Mouse (Mus musculus) hindbrain, embryonic 16.5 days (tissue): ENCODE measurements at regions not wholly inside any gene's neighbourhood (a gene's known extent, or its start where the extent isn't known, plus 50 kb on each side); places are given as distances from the start of the nearest gene placed in this dataset.

Experiments used
- ATAC-seq: fragments of 200-750 bp; cut with Nextera tagmentation; 2 replicates; pipeline ENCODE4 v1.8.0; 2017; ENCODE audit warnings: moderate TSS enrichment, moderate library complexity
- H3K27ac ChIP-seq: fragments of 300-500 bp; sonication (generic); 2 replicates; pipeline ENCODE4 v1.5.1; 2014; ENCODE audit warnings: low read depth, mild to moderate bottlenecking, control low read depth, low read length, moderate library complexity
- H3K27me3 ChIP-seq: fragments of 300-500 bp; sonication (generic); replicated peaks from 2 replicates; pipeline ENCODE4 v1.6.1; 2014; ENCODE audit warnings: low read length; ENCODE audit not compliant: control insufficient read depth, insufficient read depth
- H3K36me3 ChIP-seq: fragments of 300-500 bp; sonication (generic); 2 replicates; pipeline ENCODE4 v1.6.1; 2014; ENCODE audit warnings: mild to moderate bottlenecking, low read length, moderate library complexity, mixed read lengths; ENCODE audit not compliant: control insufficient read depth, insufficient read depth
- H3K4me1 ChIP-seq: fragments of 300-500 bp; sonication (generic); 2 replicates; pipeline ENCODE4 v1.6.1; 2014; ENCODE audit warnings: low read depth, low read length; ENCODE audit not compliant: control insufficient read depth, insufficient read depth
- H3K4me2 ChIP-seq: fragments of 300-500 bp; sonication (generic); 2 replicates; pipeline ENCODE4 v1.6.1; 2014; ENCODE audit warnings: mild to moderate bottlenecking, low read length, control low read depth, moderate library complexity
- H3K4me3 ChIP-seq: fragments of 300-500 bp; sonication (generic); 2 replicates; pipeline ENCODE4 v1.5.1; 2014; ENCODE audit warnings: mild to moderate bottlenecking, low read length, control low read depth, moderate library complexity
- H3K9ac ChIP-seq: fragments of 300-500 bp; sonication (generic); 2 replicates; pipeline ENCODE4 v1.6.1; 2014; ENCODE audit warnings: low read depth, mild to moderate bottlenecking, control low read depth, low read length, moderate library complexity
- H3K9me3 ChIP-seq: fragments of 300-500 bp; sonication (generic); 2 replicates; pipeline ENCODE4 v1.6.1; 2014; ENCODE audit warnings: mild to moderate bottlenecking, low read length, moderate library complexity; ENCODE audit not compliant: control insufficient read depth
- WGBS: fragments of 180-500 bp; shearing (Covaris S2); extraction: QIAGEN DNeasy Blood & Tissue Kit; methylation state at CpG from one replicate; pipeline ENCODE4 v1.1.7; 2014; 5-methylcytosine and 5-hydroxymethylcytosine counted together

DNA sequence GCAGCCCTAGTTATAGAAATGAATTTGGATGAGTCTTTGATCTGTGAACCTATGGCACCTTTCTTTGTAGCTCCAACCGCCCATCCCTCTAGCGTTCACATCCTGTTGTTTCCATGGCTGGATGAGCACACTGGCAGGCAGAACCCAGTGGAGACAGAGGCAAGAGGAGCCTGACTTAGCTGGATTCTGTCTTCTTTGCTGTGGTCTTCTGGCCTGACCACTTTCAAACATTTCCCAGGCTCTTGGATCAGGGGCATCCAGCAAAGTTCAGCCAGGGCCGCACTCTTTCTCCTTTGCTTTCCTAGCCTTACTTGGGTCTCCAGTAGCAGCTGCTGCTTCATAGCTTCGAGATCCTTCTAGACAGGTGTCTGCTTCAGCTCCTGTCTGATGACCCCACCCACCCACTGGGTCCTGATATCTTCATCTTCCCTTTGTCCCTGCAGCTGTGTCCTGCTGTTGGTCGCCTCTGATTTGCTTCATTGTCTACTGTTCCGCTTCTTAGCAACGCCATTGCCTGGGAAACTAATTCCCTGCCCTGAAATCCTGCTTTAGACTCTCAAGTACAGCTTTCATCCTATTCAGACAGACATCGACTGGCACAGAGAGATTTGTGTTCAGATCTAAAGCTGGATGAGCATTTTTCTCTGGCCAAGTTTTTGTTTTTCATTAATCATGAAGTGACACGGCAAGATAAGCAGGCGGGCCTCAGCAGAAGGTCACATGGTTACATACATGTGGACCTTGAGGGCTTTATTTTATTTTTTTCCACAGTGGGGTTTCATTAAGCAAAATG, 153.6 kb upstream of the Tnp1 start:
- no peak overlapping the region for H3K9ac ChIP-seq
- peaks cover 4% of the 10 kb centered on the region for H3K9me3 ChIP-seq
- peak overlapping the region; percentile 32; the same call in 1 of the 2 replicates for H3K27ac ChIP-seq
- WGBS, result 24% methylated on average over 10 of the region's 10 CpGs
- no peaks in the 10 kb centered on the region for H3K27me3 ChIP-seq
- no peak overlapping the region for H3K4me3 ChIP-seq
- no peaks in the 10 kb centered on the region for H3K36me3 ChIP-seq
- no peak overlapping the region for H3K4me2 ChIP-seq
- ATAC-seq, result peak; percentile 74
- H3K4me1 ChIP-seq, result peaks cover 5% of the 10 kb centered on the region

DNA sequence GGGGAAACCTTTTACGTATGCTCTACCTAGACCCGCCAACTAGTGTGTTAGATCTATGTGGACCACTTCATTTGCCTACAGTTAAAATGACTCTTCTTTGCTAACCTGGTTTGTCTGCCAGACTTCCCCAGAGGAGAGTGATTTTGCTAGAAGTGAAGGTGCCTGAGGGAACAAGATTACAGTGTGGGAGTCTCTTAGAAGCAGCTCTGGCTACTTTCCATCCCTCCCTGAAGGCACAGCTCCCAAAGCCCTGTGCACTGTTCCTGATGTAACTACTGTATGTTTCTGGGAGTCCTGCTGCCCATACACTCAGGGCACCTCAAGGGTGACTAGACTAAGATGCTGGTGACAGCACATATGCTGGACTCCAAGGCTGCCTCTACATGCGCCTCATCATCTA, 144.5 kb upstream of the Tnp1 start:
- H3K9me3 ChIP-seq, result no peaks in the 10 kb centered on the region
- H3K4me2 ChIP-seq, result no peak overlapping the region
- H3K27me3 ChIP-seq, result no peaks in the 10 kb centered on the region
- no peaks in the 10 kb centered on the region for H3K36me3 ChIP-seq
- H3K9ac ChIP-seq, result no peak overlapping the region
- no peaks in the 10 kb centered on the region for H3K4me1 ChIP-seq
- ATAC-seq, result no peak
- H3K4me3 ChIP-seq, result no peak overlapping the region
- WGBS, result 94% methylated on average over 3 of the region's 3 CpGs
- no peak overlapping the region for H3K27ac ChIP-seq

DNA sequence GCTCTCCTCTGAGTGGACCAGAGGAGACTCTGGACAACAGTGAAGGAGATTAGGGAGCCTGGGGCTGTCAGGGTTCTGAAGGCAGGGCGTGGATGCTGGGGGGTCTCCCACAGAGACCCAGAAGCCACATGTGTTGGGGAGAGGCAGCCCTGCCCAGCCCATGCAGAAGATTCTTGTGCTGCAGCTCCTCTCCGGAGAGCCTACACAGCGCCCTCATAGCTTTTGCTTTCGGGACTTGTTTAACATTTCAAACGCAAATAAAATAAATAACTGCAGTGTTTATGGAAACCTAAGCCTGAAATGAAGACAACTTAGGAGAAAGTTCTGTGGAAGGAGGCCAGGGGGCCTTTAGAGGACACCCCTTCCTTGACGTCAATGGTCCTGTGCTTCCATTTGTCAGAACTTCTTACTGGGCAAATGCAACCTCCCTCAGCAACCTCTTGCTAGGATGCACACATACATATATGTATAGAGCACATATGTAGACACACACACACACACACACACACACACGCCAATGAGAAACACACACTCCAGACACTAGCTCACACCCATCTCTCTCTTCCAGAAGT, 143.8 kb upstream of the Tnp1 start:
- no peaks in the 10 kb centered on the region for H3K27me3 ChIP-seq
- no peaks in the 10 kb centered on the region for H3K9me3 ChIP-seq
- H3K4me3 ChIP-seq, result no peak overlapping the region
- H3K4me2 ChIP-seq, result no peak overlapping the region
- H3K4me1 ChIP-seq, result no peaks in the 10 kb centered on the region
- H3K9ac ChIP-seq, result no peak overlapping the region
- no peak overlapping the region for H3K27ac ChIP-seq
- WGBS, result 77% methylated on average over 7 of the region's 7 CpGs
- no peaks in the 10 kb centered on the region for H3K36me3 ChIP-seq
- no peak for ATAC-seq

DNA sequence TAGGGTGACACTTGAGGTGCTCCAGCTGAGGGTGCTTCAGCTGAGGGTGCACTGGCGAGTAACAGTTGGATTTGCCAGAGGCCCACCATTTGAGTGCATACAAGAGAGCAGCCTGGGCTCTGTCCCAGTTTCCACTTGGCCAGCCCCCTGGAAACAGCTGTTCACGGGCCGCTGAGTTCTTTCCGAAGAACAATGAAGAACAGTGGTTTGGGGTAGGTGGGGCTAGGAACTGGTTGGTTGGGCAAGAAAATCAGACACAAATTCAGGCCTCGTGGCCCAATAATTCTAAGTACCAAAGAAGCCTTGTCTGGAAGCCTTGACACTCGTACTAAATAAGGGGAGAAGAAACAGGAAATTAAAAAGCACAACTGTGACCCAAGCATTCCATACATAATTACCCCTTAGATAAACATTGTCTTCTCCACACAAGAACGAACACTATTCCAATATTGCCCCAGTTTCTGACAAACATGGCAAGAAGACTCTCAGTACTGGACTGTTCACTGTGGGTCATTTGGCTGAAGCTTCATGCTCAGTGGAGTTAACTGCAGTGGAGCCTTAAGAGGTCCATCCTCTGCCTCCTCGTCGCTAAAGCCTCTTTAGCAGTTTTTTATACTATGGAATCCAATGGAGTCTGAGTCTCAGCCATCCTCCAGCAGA, 137.9 kb upstream of the Tnp1 start:
- H3K27ac ChIP-seq, result no peak overlapping the region
- no peak overlapping the region for H3K4me3 ChIP-seq
- no peaks in the 10 kb centered on the region for H3K4me1 ChIP-seq
- no peak overlapping the region for H3K4me2 ChIP-seq
- no peaks in the 10 kb centered on the region for H3K36me3 ChIP-seq
- ATAC-seq, result no peak
- no peak overlapping the region for H3K9ac ChIP-seq
- H3K9me3 ChIP-seq, result no peaks in the 10 kb centered on the region
- 47% methylated on average over 9 of the region's 9 CpGs for WGBS
- H3K27me3 ChIP-seq, result no peaks in the 10 kb centered on the region

DNA sequence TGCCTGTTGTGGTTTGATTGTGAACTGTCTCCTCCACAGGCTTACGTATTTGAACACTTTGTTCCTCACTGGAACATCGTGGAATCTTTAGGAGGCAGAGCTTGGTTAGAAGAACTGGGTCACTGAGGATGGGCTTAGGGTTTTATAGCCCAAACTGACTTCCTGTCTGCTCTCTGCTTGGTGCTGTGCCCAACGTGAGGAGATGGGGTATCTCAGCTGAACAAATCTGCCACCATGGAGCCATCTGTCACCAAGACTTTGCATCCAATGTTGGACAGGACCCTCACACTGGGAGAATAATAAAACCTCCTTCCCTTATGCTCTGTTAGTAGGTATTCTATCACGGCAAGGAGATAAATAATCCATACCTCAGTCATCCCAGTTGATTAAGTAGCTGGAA, 134.2 kb upstream of the Tnp1 start:
- 89% methylated on average over 4 of the region's 4 CpGs for WGBS
- Histone ChIP-seq H3K9ac (no peak overlapping the region), H3K27me3 (no peaks in the 10 kb centered on the region)

DNA sequence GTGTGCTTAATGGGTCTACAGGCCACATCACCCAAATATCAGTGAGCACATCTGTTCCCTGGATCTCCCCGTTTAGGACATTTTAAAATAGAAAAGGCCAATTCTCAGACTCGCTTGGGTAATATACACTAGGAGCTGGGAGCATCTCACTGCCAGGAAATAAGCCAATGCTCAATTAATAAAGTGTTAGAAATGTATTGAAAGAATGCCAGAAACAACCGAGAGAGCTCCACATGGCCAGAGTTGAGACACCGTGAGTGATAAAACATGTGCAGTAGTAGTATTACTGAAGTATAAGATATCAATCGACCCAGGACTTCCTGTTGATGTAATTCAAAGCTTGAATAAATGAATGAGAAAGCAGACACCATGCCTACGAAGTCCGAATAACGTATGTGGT, 127.1 kb upstream of the Tnp1 start:
- Histone ChIP-seq H3K4me1 (no peaks in the 10 kb centered on the region), H3K4me2 (no peak overlapping the region), H3K4me3 (no peak overlapping the region), H3K9ac (no peak overlapping the region), H3K27ac (no peak overlapping the region), H3K9me3 (no peaks in the 10 kb centered on the region), H3K27me3 (no peaks in the 10 kb centered on the region), H3K36me3 (no peaks in the 10 kb centered on the region)
- 80% methylated on average over 8 of the region's 8 CpGs for WGBS
- ATAC-seq, result no peak

More for the DNA sequence above, 134.2 kb upstream of the Tnp1 start:
- Histone ChIP-seq H3K27ac (no peak overlapping the region), H3K9me3 (no peaks in the 10 kb centered on the region), H3K36me3 (no peaks in the 10 kb centered on the region), H3K4me1 (no peaks in the 10 kb centered on the region), H3K4me3 (no peak overlapping the region), H3K4me2 (no peak overlapping the region)
- no peak for ATAC-seq

DNA sequence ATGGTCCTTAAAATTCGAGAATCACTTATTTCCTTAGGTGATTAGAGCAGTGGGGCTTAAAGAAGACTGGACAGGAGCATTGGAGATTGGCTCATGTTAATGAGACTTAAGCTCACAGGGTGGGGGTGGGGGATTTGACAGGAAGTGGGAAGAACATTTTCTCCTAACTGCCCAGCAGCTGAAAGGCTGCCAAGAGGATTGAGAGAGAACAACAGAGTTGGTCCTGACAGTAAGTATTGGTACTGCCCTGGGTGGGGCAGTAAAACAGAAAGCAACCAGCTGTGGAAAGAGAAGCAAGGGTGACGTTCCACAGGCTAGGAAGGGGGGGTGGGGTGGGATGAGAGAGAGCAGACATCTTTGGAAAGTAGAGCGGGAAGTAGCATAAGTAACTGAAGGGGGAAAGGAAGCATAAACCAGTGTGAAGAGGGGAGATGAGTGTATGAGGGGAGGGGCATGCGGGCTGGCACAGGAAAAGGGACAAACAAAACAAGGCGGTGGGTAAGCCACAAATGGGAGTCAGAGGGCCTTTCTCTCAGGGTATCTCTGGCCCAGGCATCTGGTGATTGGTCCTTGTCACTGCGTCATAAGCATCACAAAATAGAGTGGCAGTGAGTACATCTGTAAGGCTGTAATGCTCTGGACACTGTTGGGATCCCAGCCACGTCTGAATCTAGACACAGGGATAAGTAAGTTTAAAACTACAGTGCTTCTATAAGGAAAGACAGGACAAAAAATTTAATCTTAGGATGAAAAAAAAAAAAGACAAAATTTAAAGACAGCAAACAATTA, 125.0 kb upstream of the Tnp1 start:
- Histone ChIP-seq H3K9me3 (no peaks in the 10 kb centered on the region), H3K9ac (no peak overlapping the region), H3K27ac (no peak overlapping the region), H3K4me3 (no peak overlapping the region), H3K36me3 (no peaks in the 10 kb centered on the region), H3K4me1 (no peaks in the 10 kb centered on the region), H3K27me3 (no peaks in the 10 kb centered on the region), H3K4me2 (no peak overlapping the region)
- 64% methylated on average over 7 of the region's 7 CpGs for WGBS
- ATAC-seq, result no peak

DNA sequence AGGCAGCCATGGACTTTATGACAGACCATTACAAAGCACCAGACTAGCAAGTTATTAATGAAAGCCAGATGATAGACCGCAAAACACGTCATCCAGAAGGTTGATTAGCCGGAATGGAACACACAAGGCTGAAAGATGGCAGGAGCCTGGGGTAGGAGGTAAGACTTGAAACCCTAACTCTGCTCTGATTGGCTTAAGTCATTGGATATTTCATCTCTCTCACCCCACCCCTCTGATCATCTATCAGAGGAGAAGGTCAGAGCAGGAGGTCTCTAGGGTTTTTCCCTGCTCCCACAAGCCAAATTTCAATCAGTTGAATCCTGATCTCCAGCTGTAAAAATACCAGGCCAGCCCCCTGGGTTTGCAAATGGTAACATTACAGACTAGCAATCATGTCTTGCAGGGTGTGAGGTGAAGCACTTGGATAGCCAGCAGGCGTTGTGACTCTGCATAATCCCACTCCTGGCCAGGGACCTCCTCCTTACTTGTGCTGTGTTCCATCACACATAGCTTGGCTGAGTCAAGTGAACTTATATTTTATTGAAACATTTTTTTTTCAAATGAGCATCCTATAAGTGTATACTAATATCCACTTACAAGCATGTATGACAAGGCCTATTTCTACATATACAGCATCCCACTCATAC, 114.6 kb upstream of the Tnp1 start:
- Histone ChIP-seq H3K9ac (no peak overlapping the region), H3K36me3 (no peaks in the 10 kb centered on the region)

More for the DNA sequence above, 114.6 kb upstream of the Tnp1 start:
- WGBS, result 82% methylated on average over 4 of the region's 4 CpGs
- H3K27ac ChIP-seq, result no peak overlapping the region
- H3K9me3 ChIP-seq, result no peaks in the 10 kb centered on the region
- no peaks in the 10 kb centered on the region for H3K27me3 ChIP-seq
- ATAC-seq, result no peak
- H3K4me1 ChIP-seq, result peaks cover 3% of the 10 kb centered on the region; the same call in 1 of the 2 replicates
- no peak overlapping the region for H3K4me2 ChIP-seq
- H3K4me3 ChIP-seq, result no peak overlapping the region
